Mouse (Mus musculus) left cerebral cortex, postnatal 36 days (tissue): ENCODE data around the gene Cfap97. TPM values are rescaled to one million over a fixed set of nuclear protein-coding genes. Genes with fewer than 3 reads are reported as not detected.
A peak's percentile ranks its signal among the peaks of the same experiment; 100 is the strongest.
"Not testable (repeated sequence)": the region's sequence is repeated elsewhere in the genome, so short reads cannot be mapped to it uniquely, and the experiment has no call there.

ENCODE experiments used
- DNase-seq, 2 experiments: peaks; one replicate each; pipeline ENCODE4 v3.0.0; 2021 to 2022; ENCODE audit warnings: low spot score in 2 of 2, mixed read lengths in 1 of 2
- intact Hi-C: fragments of 180-260 bp; cut with DNase I; formaldehyde crosslinking; loops from one replicate; pipeline ENCODE4 v1.15.1; 2025
- microRNA-seq: library from miRNA; unstranded; fragments of <30 nt; microRNA quantifications from one replicate; pipeline ENCODE4 v1.2.0, GENCODE M21; 2022
- total RNA-seq, 2 experiments: library from RNA; stranded (reverse); gene quantifications; 2 replicates each; pipeline ENCODE4 v1.2.3; 2021

Cfap97 gene
- total RNA-seq, 2 experiments from 2014 or later, result 20.4 to 24.6 TPM

GRCm38 (mm10) chr8:46212194-46212593 is 60.6 kb downstream of the Cfap97 start:
- DNase-seq, result no peak
- intact Hi-C loops, result no loop called here

GRCm38 (mm10) chr8:46213971-46214480 is 62.5 kb downstream of the Cfap97 start:
- intact Hi-C loops, result no loop called here
- DNase-seq, result no peak

- peak; percentile 51 to 59 for DNase-seq
- intact Hi-C loops, result no loop called here
Measured at GRCm38 (mm10) chr8:46216838-46217237, 65.3 kb downstream of the Cfap97 start.

- intact Hi-C loops, result no loop called here
- no peak for DNase-seq
Measured at GRCm38 (mm10) chr8:46220566-46220965, 69.0 kb downstream of the Cfap97 start.

GRCm38 (mm10) chr8:46225501-46225900 is 73.9 kb downstream of the Cfap97 start:
- intact Hi-C loops, result no loop called here
- DNase-seq, result no peak

GRCm38 (mm10) chr8:46226622-46227021 is 75.1 kb downstream of the Cfap97 start:
- intact Hi-C loops, result no loop called here
- DNase-seq, result no peak

GRCm38 (mm10) chr8:46231968-46232367 is 80.4 kb downstream of the Cfap97 start:
- DNase-seq, intact Hi-C loops: not testable (repeated sequence)

GRCm38 (mm10) chr8:46232798-46233197 is 81.2 kb downstream of the Cfap97 start:
- DNase-seq, result no peak
- intact Hi-C loops, result no loop called here

GRCm38 (mm10) chr8:46234736-46235135 is 83.2 kb downstream of the Cfap97 start:
- no peak for DNase-seq
- intact Hi-C loops, result loop anchor here (5.0 kb wide), 1 partner anchor 47 kb away; no protein-coding TSS in a partner anchor

GRCm38 (mm10) chr8:46236441-46237223 is 85.1 kb downstream of the Cfap97 start:
- intact Hi-C loops, result loop anchor here (5.0 kb wide), 1 partner anchor 49 kb away; no protein-coding TSS in a partner anchor

GRCm38 (mm10) chr8:46241568-46242374 is 90.2 kb downstream of the Cfap97 start:
- intact Hi-C loops, result loop anchor here (1.0 to 5.0 kb wide), 3 partner anchors 41 to 306 kb away; no protein-coding TSS in a partner anchor
- peak; percentile 39 to 69 for DNase-seq

More at GRCm38 (mm10) chr8:46236441-46237223, 85.1 kb downstream of the Cfap97 start:
- DNase-seq, result no peak

- intact Hi-C loops, result loop anchor here (5.0 kb wide), 2 partner anchors 39 to 304 kb away; no protein-coding TSS in a partner anchor
- no peak for DNase-seq
Measured at GRCm38 (mm10) chr8:46242946-46243345, 91.4 kb downstream of the Cfap97 start.

Small RNAs within 50 kb of the gene (microRNA-seq; reads per million reads assigned to microRNA genes)
- not detected for gene Gm23812

Other genes with a start within 250 kb of the Cfap97 start
- 1 to 10 TPM; 1.3 to 1.8 TPM for gene Ccdc110, start 217.2 kb upstream of the Cfap97 start, total RNA-seq
- 1 to 10 TPM; 2.0 to 3.4 TPM for gene 1700029J07Rik, start 176.5 kb upstream of the Cfap97 start, total RNA-seq
- 10 to 100 TPM; 57.4 to 58.4 TPM for gene Ufsp2, start 176.2 kb upstream of the Cfap97 start, total RNA-seq
- under 1 TPM; 0.54 to 1.00 TPM for gene Lrp2bp, start 152.5 kb upstream of the Cfap97 start, total RNA-seq
- gene Ankrd37, start 146.1 kb upstream of the Cfap97 start, total RNA-seq, result 10 to 100 TPM in 1 of 2 experiments, 1 to 10 TPM in 1; 9.6 to 12.7 TPM
- 10 to 100 TPM; 42.1 to 43.0 TPM for gene Snx25, start 388 bp downstream of the Cfap97 start, total RNA-seq
- gene Slc25a4, start 59.5 kb downstream of the Cfap97 start, total RNA-seq, result 100 to 1,000 TPM; 526 to 616 TPM
- not detected for gene Helt, start 142.9 kb downstream of the Cfap97 start, total RNA-seq